Mouse (Mus musculus) cerebellum, postnatal 25 days (tissue): ENCODE results near the gene Atad2b.
"Not testable (repeated sequence)": the region's sequence is repeated elsewhere in the genome, so short reads cannot be mapped to it uniquely, and the experiment has no call there.

Source experiments
- DNase-seq, 2 experiments: peaks; one replicate each; pipeline ENCODE4 v3.0.0; 2021; ENCODE audit warnings: mixed read lengths in 2 of 2

Atad2b gene

DNA sequence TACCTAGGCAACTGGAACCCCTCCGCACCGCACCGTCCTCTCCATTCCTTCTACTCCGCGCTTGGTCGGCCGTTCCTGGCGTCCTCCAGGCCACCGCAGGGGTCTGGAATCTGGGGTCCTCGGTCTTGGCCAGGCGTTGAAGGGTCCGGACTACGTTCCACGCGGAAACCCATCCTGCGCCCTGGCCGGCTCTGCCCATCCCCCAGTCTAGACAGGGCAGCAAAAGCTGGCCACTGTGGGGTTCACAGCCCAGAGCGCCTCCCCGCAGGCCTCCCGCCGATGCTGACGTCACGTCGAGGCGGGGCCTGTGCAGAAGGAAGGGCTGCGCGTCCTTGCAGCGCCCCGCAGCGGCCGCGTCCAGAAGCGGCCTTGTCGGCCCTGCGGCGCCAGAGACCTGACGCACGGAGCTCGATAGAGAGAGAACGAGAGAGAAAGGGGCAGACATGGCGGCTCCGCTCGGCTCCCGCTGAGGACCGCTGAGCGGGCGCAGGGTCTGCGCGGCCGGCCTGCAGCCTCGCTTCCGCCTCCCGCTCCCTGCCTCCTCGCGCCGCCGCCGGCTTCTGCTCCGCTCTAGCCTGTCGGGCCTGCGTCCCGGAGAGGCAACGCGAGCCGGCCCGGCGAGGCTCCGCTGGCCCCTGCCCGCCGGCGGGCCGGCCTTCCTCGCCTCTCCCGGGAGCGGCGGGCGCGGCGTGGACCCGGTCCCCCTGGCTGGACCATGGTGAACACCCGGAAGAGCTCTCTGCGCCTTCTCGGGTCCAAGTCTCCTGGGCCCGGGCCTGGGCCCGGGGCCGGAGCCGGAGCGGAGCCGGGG, at the start of gene Atad2b:
Gene Atad2b, plus strand, starts transcription at position 360 of the 811 bp plus-strand sequence.
- DNase-seq: peak; percentile 98 to 99

DNA sequence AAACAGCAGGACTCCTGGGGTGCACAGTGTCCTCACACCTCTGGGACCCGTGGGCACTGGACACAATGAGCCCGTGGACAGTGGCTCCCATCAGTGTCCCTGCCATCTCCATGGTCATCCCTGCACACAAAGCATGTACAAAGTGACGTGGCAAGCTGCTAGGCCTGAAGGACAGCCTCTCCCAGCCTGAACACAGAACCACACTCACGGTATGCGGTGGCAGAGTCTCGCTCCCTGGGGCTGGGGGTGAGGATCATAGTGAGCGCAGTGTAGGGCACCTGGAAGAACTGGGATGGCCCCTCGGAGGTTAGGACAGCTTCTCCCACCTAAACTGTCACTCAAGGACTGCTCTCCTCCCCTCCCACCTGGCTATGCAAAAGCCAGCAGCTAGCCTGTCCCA, 48.2 kb upstream of the Atad2b start:
- no peak for DNase-seq

DNA sequence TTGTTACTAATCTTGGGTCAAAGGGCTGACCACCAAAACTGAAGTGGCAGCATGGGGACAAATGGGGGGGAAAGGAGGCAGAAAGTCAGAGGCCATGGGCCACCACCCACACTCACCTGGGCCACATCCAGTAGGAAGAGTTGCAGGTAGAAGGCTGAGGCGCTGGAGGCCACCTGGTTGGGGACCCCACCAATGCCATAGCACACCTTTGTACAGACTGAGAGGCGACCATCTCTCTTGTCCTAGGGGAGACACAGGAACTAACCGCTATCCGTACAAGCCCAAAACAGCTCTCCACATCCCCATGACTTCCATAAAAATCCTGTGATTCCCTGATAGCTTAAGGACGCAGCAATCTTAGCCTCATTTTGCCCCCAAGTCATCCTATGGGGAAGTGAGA, 45.9 kb upstream of the Atad2b start:
- no peak for DNase-seq

DNA sequence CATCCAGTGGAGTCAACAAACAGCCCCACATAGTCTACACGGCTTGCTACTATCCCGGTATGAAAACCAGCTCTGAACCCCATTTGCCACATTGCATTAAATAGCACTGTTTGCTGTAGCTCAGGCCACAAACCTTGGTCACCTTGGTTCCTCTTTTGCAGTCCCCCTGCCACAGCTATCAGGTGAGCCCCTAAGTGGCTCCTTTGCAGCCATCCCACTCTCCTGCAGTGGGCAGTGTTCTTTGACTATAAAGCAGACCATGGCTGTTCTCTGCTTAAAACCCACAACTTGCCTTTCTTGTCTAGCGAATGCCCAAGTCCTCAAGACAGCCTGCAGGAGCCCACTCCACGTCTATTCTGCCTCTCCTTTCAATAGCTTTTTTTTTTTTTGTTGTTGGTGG, 44.9 kb upstream of the Atad2b start:
- DNase-seq: no peak

DNA sequence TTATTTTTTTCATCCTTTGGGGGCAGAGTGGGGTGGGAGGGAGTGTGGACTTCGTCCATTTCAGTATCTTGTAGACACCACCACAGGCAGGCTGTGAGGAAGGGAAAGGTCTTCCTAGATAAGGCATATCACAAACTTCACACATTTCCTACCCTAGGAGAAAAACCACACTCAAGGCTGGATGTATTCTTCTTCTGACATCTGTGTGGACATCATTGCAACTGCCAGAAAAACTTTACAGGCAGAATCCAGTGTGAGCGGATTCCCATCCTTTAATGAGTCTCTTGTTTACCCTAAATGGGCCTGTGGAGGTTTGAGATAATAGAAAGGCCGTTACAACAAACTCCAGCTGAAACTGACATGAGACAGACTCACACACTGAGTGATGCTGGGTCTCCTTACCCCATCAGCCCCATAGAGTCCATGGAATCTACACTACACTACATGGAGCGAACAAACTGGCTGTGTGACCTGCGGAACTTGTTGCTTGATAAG, 44.1 kb upstream of the Atad2b start:
- no peak for DNase-seq

DNA sequence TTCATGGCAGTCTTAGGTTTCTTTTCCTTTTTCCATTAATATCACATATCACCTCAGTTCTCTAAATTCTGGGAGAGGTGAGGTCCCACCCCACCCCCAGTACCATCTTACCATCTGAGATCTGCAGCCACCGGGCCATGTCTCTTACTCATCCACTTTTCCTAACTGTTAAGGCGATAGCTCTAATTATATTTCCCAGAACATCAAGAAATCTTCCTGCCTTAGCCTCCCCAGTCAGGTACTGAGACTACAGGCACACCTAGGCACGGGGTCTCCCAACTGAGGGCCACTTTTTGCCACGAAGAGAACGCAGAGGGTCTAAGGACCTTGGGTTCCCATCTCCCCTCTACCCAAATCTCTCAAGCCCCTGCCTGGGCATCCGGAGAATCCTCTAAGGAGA, 43.6 kb upstream of the Atad2b start:
- DNase-seq: no peak

DNA sequence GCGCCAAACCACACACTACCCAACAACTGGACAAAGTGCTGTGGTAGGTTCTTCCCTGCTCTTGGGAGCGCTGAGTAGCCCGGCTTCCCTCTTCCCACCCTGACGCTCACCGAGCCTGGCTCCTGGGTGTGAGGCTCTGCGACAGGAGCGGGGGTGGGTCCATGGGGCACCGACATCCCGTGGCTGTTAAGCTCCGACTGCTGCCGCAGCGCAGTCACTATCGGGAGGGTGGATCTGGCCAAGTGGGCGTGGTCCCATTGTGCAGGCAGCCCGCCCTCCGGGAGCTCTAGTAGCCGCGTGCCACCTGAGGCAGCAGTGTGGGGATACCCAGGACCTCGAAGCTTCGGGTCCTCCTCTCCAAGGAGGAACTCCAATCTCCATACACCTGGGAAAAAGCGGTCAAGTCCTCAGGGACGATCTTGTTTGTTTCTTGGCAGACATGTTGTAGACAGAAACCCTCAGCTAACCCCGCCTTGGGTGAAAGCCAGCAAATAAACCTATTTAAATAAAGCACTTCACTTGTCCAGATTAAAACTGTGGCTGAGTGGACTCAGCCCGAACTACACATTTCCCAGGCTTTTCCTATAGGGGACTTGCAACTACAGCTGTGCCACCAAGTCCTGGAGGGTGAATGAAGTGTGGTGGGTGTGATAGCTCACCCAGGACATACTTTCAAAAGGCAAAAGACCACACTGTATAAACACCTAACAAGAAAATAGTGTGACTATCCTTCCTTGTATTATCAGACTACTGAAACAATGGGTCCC, 42.8 kb upstream of the Atad2b start, which contains the start of gene Mfsd2b:
Gene Mfsd2b, minus strand, starts transcription at position 199 of the 767 bp plus-strand sequence.
- DNase-seq: peak; percentile 52 to 71

DNA sequence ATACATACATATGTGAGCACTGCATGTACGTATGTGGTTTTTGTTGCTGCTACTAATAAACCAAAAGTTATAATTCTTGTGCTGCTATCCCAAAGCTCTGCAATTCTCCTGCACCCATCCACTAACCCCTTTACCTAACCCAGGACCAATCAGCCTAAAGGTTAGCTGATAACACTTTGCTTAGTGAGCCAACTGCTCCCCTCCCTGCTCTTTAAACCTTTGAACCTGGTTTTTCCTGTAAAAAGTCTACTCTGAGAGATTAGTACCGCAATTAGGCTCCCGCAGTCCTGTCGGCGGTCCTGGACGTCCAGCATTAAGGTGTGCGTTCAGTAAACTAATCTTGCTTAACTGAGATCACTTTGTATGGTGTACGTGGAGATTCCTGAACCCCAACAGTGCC, 41.5 kb upstream of the Atad2b start:
- no peak for DNase-seq

DNA sequence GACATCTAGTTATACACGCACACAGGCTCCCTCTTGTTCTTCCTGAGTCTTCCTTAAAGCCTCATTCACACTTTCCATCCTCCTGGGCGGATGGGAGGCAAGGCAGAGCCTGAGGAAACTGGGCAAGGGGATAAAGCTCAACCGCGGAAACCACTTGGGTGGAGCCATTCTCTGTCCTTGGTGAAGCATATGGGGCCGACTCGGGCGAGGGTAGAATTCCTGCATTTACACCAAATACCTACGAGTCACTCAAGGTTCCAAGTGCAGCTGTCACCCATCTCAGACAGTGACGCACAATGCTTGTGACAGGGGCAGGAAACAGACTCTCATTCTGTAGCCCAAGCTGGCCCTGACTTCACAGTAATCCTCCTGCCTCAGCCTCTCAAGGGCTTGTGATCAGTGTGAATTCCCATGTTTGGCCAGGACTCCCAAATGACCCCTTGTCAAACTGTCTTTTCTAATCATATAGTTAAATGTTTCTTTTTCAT, 38.8 kb upstream of the Atad2b start:
- no peak for DNase-seq

DNA sequence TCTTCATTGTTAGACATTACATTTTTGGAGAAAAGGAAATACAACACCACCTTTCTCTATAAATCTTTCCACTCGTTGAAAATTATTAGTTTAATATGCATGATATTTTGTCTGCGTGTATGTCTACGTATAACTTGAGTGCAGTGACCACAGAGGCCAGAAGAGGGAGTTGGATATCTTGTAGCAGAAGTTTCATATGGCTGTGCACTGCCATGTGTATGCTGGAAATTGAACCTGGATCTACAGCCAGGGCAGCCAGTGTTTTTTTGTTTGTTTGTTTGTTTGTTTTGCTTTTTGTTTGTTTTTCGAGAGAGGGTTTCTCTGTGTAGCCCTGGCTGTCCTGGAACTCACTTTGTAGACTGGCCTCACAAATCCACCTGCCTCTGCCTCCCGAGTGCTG, 38.1 kb upstream of the Atad2b start:
- peak in 1 of 2 experiments; percentile 26 for DNase-seq

DNA sequence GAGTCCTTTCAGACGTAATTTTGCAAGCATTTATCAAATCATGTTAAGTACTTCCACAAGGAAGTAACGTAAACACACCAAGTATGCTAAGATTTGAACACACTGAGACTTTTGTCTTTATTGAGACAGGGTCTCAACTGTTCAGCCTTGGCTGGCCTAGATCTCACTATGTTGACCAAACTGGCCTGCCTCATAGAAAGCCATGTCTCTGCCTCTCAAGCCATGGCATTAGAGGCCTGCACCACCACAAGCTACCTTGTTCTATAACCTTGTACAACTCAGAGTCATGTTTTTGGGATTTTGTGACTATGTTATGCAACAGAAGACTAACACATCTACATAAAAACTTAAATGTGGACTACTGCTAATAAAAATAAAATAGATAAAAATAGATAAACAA, 35.1 kb upstream of the Atad2b start:
- no peak for DNase-seq

DNA sequence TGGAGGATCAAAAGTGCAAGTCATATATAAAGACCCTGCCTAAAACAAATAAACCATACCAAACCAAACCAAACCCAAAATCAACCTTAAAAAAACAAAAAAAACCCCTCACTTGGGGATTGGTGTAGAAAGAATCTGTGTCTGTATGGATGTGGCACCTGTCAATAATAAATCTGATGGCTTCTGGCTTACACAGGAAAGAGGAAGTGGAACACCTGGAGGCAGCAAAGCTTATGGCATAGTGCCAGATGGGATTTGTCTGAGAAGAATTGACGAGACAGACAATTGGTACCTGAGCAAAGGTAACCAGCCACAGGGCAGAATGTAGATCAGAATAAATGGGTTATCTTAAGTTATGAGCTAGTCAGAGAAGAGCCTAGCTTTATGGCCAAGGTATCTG, 32.1 kb upstream of the Atad2b start:
- DNase-seq: no peak

DNA sequence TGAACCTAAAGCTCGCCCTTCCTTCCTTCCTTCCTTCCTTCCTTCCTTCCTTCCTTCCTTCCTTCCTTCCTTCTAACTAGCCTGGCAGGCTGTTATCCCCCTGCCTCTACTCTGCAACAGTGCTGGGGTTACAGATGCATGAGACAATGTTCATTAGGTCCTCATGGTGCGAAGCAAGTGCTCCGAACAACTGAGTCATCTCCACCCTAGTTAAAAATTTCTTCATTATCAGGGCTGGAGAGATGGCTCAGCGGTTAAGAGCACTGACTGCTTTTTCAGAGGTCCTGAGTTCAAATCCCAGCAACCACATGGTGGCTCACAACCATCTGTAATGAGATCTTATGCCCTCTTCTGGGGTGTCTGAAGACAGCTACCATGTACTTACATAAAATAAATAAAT, 30.6 kb upstream of the Atad2b start:
- not testable (repeated sequence) for DNase-seq

DNA sequence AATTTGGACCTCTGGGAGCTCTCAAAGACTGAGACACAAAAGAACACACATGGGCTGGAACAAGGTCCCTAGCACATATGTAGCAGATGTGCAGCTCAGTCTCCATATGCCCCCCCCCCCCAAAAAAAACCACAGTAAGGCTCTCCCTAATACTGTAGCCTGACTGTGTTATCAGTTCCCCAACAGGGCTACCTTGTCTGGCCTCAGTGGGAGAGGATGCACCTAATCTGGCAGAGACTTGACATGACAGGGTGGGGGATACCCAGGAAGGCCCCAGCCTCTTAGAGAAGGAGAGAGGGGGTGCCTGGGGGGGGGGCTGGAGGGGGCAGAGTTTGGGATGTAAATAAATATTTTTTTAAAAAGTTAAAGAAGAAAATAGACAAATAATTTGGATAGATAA, 28.4 kb upstream of the Atad2b start:
- DNase-seq: no peak

DNA sequence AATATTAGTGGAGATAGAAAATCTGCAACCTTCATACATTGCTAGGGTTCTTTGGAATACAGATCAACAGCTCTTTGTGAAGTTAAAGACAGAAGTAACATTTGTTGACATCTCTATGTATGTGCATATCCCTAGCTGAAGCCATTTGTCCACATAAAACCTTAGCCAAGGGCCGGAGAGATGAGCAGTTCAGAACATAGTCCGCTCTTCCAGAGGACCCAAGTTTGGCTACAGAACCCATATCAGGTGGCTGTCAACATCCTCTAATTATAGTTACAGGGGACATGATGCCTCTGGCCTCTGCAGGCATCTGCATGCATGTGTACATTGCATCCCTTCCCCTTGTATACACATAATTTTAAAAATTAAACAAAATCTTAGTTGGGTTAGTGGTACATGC, 27.9 kb upstream of the Atad2b start:
- DNase-seq: no peak

DNA sequence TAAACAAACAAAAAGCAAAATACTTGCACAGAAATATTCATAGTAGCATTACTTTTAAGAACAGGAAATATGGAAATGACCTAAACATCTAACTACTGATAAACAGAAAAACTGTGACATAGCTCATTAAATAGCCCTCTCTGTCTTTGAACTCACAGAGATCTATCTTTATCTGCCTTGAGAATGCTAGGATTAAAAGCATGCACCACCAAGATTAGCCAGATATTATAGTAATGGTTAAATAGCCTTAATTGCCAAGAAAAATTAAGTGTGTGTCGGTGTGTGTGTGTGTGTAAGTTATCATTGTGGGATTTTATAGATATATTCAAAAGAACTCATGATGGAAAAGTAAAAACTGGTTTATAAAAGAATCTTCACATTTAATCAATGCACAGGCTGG, 27.3 kb upstream of the Atad2b start:
- no peak for DNase-seq

DNA sequence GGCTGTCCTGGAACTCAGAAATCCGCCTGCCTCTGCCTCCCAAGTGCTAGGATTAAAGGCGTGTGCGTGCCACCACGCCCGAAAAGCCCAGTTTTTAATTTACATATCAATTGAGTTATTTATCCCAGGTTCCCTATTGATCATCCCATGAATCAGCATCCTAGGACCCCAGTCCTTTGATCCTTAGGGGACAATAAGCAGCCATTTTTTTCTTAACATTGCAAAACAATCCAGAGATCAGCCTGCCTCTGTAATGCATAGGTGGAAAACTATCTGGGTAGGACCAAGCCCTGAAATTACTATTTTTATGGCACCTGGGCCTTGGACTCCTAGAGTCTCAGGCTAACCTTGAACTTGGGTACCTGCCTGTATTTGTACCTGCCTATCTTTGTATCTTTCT, 19.1 kb upstream of the Atad2b start:
- no peak for DNase-seq

DNA sequence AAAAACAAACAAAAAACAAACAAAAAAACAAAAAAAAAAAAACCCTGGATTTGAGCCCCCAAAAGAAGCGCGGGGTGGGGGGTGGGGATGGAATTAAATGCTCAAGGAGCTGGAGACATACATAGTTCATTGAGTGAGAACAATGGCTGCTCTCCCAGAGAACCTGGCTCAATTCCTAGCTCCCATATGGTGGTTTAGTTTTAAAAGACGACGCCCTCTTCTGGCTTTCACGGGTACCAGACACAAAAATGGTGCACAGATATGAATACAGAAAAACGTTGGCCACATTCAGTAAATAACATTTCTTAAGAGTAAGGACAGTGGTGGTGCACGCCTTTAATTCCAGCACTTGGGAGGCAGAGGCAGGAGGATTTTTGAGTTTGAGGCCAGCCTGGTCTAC, 11.2 kb upstream of the Atad2b start:
- peak in 1 of 2 experiments; percentile 27 for DNase-seq

DNA sequence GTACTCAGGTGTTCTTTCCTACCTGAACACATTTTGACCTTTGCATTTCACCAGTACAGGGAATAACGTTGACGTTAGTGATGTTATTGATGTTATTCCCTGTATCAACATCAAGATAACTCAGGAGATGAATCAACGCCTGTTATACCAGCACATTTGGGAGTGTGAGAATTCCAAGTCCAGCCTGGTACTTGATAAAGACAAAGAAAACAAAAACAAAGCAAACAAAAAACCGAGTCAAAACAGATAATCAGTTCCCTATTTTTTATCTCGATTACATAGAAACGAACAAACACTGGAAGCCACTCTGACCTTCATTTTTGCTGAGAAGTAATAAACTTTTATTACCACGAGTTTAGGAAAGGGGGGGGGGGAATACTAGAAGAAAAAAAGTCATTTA, 10.7 kb upstream of the Atad2b start:
- DNase-seq: no peak

DNA sequence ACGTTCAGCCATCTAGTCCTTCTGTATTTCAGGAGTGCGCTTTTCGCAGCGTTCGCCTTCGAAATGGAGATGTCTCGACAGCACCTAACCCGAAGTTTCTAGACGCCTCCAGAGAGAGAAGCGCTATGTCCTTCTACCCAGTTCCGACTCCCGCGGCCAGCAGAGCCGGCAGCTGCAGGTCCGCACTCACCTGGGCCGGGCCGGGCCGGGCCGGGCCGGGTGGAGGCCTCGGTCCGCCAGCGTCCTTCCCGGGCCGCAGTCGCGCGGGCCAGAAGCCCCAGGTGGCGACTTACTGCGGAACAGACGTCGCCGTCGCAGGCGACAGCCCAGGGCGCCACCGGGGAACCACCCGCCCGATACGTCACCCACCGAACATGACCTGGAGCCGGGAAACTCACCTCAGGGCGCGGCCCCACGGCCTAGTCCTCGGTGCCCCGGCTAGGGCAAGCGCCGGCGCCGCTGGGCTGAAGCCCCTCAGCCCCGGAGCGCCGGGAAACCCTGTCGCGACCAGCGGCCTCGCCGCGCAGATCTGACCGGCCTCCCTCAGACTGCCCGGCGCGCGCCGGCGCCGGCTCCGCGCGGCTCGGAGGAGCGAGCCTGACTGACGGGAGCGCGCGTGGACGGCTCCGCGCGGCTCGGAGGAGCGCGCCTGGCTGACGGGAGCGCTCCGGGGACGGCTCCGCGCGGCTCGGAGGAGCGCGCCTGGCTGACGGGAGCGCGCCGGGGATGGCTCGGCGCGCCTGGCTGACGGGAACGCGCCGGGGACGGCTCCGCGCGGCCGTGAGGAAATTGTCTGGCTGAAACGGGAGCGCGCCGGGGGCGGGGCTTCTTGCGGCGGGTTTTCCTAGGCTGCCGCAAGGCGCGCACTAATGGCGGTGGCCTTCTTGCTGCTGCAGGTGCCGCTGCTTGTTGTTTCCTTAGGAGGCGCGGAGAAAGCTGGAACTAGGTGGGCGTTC, 9.9 kb upstream of the Atad2b start, which contains the start of gene Ubxn2a:
Gene Ubxn2a, minus strand, starts transcription at position 755 of the 956 bp plus-strand sequence.
- peak; percentile 97 to 99 for DNase-seq

DNA sequence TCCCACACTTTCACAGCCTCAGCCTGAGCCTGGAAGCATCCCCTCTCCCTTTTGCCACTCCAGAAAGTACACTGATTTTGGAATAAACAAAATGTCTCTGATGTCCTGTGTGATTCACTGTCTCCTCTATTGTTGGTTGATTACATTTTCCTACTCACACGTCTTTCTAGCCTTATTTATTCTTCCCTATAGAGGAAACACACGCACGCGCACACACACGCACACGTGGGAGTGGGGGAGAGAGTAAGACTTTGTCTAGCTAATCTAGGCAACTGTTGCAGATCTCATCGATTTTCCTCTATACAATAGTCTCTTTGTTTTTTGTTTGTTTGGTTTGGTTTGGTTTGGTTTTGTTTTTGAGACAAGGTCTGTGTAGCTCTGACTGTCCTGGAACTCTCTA, 8.8 kb upstream of the Atad2b start:
- DNase-seq: no peak

DNA sequence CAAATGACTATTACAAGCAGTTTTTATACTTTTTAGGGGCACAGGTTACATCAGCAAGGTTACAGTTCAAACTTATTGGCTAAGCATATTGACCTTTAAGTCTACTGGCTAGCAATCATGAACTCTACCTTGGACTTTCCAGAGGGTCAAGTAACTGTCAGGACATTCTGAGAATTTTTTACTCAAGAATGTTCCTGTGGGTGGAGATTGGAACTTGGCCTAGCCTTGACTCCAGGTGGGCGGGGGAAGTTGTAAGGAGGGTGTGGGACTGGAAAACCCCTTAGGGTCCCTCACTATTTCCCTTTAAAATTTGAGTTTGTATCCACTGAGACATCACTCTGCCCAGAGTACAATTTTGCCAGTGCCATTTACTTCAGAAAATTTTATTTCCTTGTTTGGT, 6.7 kb upstream of the Atad2b start:
- not testable (repeated sequence) for DNase-seq

DNA sequence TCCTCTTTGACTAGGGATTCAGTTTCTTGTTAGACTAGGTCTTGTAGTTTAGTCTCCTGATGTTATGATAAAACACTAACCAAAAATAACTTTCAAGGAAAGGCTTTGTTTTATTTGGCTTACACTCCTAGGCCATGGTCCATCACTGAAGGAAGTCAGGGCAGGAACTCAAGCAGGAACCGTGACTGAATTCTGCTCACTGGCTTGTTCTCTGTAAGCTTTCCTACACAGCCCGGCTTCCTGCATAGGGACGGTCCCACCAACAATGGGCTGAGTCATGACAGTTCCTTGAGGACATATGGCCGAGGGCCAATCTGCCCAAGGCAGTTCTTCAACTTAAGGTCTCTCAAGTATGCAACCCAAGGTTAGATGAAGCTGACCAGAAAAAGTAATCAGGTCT, 5.4 kb upstream of the Atad2b start:
- no peak for DNase-seq
